Mouse (Mus musculus): ENCODE measurements around the gene Efcab2. TPM values are rescaled to one million over a fixed set of nuclear protein-coding genes. Genes with fewer than 3 reads are reported as not detected.

Gene Efcab2
- polyA plus RNA-seq, 1 experiment from 2014 or later, result 5.9 TPM

GRCm38 (mm10) chr1:178372681-178373080 lies 33.2 kb upstream of the Efcab2 start:
- 0 out of 2 replicates have a peak, but pooled peaks cover 2% of the 10 kb centered on the region for H3K4me1 ChIP-seq (ENCODE audit: control insufficient read depth, insufficient read depth, low read length)
- no peaks in the 10 kb centered on the region for H3K36me3 ChIP-seq (ENCODE audit: control insufficient read depth, insufficient read depth, low read length)
- H3K4me3 ChIP-seq (ENCODE audit: low read depth, low read length), result no peak overlapping the region
- no peak overlapping the region for H3K9ac ChIP-seq (ENCODE audit: low read length)
- H3K4me2 ChIP-seq (ENCODE audit: low read length), result no peak overlapping the region
- 93% methylated on average over 4 of the region's 4 CpGs for WGBS
- no peaks in the 10 kb centered on the region for H3K27me3 ChIP-seq (replicated peaks; ENCODE audit: control insufficient read depth, insufficient read depth, low read length)
- no peak for ATAC-seq
- no peak for DNase-seq (ENCODE audit: low spot score)
- H3K27ac ChIP-seq (ENCODE audit: low read depth, low read length), result no peak overlapping the region
- H3K9me3 ChIP-seq (replicated peaks; ENCODE audit: control insufficient read depth, low read length), result no peaks in the 10 kb centered on the region

GRCm38 (mm10) chr1:178375381-178375780 lies 30.5 kb upstream of the Efcab2 start:
- no peaks in the 10 kb centered on the region for H3K27me3 ChIP-seq (replicated peaks; ENCODE audit: control insufficient read depth, insufficient read depth, low read length)
- no peak for ATAC-seq

DNA sequence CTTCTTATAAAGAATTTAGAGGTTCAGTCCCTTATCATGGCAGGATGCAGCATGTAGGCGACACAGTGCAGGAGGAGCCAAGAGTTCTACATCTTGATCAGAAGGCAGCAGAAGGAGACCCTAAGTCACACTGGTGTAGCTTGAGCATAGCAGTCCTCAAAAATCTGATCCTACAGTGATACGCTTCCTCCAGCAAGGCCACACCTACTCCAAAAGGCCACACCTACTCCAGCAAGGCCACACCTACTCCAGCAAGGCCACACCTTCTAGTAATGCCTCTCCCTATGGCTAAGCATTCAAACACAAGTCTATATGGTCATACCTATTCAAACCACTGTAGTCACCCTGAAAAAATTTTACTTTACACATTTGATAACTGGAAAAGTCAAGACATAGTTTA lies 29.8 kb upstream of the Efcab2 start:
- no peaks in the 10 kb centered on the region for H3K4me1 ChIP-seq (ENCODE audit: control insufficient read depth, insufficient read depth, low read length)
- H3K4me3 ChIP-seq (ENCODE audit: low read depth, low read length), result no peak overlapping the region
- WGBS, result 85% methylated on average over 2 of the region's 2 CpGs
- no peak overlapping the region for H3K4me2 ChIP-seq (ENCODE audit: low read length)
- DNase-seq (ENCODE audit: low spot score), result no peak
- H3K36me3 ChIP-seq (ENCODE audit: control insufficient read depth, insufficient read depth, low read length), result no peaks in the 10 kb centered on the region
- no peaks in the 10 kb centered on the region for H3K27me3 ChIP-seq (replicated peaks; ENCODE audit: control insufficient read depth, insufficient read depth, low read length)
- ATAC-seq, result no peak
- H3K9me3 ChIP-seq (replicated peaks; ENCODE audit: control insufficient read depth, low read length), result no peaks in the 10 kb centered on the region
- no peak overlapping the region for H3K27ac ChIP-seq (ENCODE audit: low read depth, low read length)
- no peak overlapping the region for H3K9ac ChIP-seq (ENCODE audit: low read length)

More at GRCm38 (mm10) chr1:178375381-178375780, 30.5 kb upstream of the Efcab2 start:
- H3K4me1 ChIP-seq (ENCODE audit: control insufficient read depth, insufficient read depth, low read length), result no peaks in the 10 kb centered on the region
- no peak for DNase-seq (ENCODE audit: low spot score)
- no peak overlapping the region for H3K9ac ChIP-seq (ENCODE audit: low read length)
- H3K27ac ChIP-seq (ENCODE audit: low read depth, low read length), result no peak overlapping the region
- H3K4me2 ChIP-seq (ENCODE audit: low read length), result no peak overlapping the region
- no peaks in the 10 kb centered on the region for H3K36me3 ChIP-seq (ENCODE audit: control insufficient read depth, insufficient read depth, low read length)
- H3K4me3 ChIP-seq (ENCODE audit: low read depth, low read length), result no peak overlapping the region
- no peaks in the 10 kb centered on the region for H3K9me3 ChIP-seq (replicated peaks; ENCODE audit: control insufficient read depth, low read length)

DNA sequence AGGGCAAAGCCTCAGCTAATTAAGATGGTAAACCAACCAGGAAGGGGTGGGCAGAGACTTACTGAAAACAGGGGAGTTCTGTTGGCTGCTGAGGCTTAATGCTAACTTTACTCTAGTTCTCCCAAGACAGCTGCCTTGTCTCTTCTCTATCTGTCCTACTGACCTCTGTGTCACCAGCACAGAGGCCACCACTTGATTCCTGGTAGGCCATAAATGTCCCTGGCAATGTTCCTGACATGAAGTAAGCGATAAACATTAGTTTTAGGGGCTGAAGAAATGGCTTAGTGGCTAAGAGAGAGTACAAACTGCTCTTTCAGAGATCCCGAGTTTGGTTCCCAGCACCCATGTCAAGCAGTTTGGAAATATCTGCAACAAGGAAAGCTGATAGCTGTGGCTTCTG lies 29.0 kb upstream of the Efcab2 start:
- 84% methylated on average over 2 of the region's 2 CpGs for WGBS
- no peak overlapping the region for H3K9ac ChIP-seq (ENCODE audit: low read length)
- no peaks in the 10 kb centered on the region for H3K36me3 ChIP-seq (ENCODE audit: control insufficient read depth, insufficient read depth, low read length)
- ATAC-seq (no peak), DNase-seq (ENCODE audit: low spot score) (no peak)
- no peaks in the 10 kb centered on the region for H3K27me3 ChIP-seq (replicated peaks; ENCODE audit: control insufficient read depth, insufficient read depth, low read length)
- no peak overlapping the region for H3K4me3 ChIP-seq (ENCODE audit: low read depth, low read length)
- no peaks in the 10 kb centered on the region for H3K9me3 ChIP-seq (replicated peaks; ENCODE audit: control insufficient read depth, low read length)
- H3K4me2 ChIP-seq (ENCODE audit: low read length), result no peak overlapping the region
- H3K27ac ChIP-seq (ENCODE audit: low read depth, low read length), result no peak overlapping the region
- no peaks in the 10 kb centered on the region for H3K4me1 ChIP-seq (ENCODE audit: control insufficient read depth, insufficient read depth, low read length)

DNA sequence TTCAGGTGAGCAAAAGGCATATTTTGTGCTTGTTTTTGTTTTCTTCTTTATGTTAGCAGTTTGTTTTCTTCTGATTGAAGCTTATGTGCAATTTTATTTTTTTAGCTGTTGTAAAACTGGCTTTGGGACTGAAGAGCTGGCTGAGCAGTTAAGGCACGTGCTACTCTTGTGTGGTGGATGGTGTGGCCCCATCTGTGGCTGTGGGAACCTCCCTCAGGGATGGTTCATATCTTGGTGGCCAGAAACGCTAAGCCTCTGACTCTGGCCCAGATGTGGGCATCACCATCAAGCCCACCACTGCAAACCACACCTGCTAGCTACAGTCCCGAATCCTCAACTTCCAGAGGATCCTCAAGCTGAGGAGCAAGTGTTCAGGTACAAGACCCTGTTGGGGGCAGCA lies 27.8 kb upstream of the Efcab2 start:
- ATAC-seq, result no peak
- H3K4me1 ChIP-seq (ENCODE audit: control insufficient read depth, insufficient read depth, low read length), result no peaks in the 10 kb centered on the region

GRCm38 (mm10) chr1:178379224-178379623 lies 26.7 kb upstream of the Efcab2 start:
- Histone ChIP-seq H3K9ac (ENCODE audit: low read length) (no peak overlapping the region), H3K4me1 (ENCODE audit: control insufficient read depth, insufficient read depth, low read length) (no peaks in the 10 kb centered on the region), H3K27me3 (replicated peaks; ENCODE audit: control insufficient read depth, insufficient read depth, low read length) (no peaks in the 10 kb centered on the region), H3K27ac (ENCODE audit: low read depth, low read length) (no peak overlapping the region), H3K9me3 (replicated peaks; ENCODE audit: control insufficient read depth, low read length) (no peaks in the 10 kb centered on the region), H3K36me3 (ENCODE audit: control insufficient read depth, insufficient read depth, low read length) (no peaks in the 10 kb centered on the region), H3K4me3 (ENCODE audit: low read depth, low read length) (no peak overlapping the region), H3K4me2 (ENCODE audit: low read length) (no peak overlapping the region)
- WGBS, result 82% methylated on average over 1 of the region's 1 CpGs
- DNase-seq (ENCODE audit: low spot score) (no peak), ATAC-seq (no peak)

More for the DNA sequence above, 27.8 kb upstream of the Efcab2 start:
- Histone ChIP-seq H3K36me3 (ENCODE audit: control insufficient read depth, insufficient read depth, low read length) (no peaks in the 10 kb centered on the region), H3K9ac (ENCODE audit: low read length) (no peak overlapping the region), H3K27me3 (replicated peaks; ENCODE audit: control insufficient read depth, insufficient read depth, low read length) (no peaks in the 10 kb centered on the region), H3K4me3 (ENCODE audit: low read depth, low read length) (no peak overlapping the region), H3K9me3 (replicated peaks; ENCODE audit: control insufficient read depth, low read length) (no peaks in the 10 kb centered on the region), H3K27ac (ENCODE audit: low read depth, low read length) (no peak overlapping the region), H3K4me2 (ENCODE audit: low read length) (no peak overlapping the region)
- no peak for DNase-seq (ENCODE audit: low spot score)
- 81% methylated on average over 3 of the region's 3 CpGs for WGBS

DNA sequence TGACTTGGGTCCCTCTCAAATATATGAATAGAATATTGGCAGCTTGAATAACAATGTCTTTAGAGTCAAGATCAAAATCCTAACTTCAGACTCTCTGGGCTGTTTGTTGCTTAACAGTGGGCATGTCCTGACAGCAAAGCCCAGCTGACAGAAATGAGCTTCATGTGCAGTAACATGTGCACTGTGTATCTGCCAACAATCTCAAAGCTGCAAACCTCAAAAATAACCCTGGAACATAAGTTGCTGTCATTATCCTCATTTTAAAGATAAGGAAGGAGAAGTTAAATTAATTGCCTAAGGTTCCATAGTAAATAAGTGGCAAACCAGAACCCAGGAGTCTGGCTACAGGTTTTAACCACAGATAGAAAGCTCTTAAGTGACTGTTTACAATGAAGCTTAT lies 23.7 kb upstream of the Efcab2 start:
- no peak overlapping the region for H3K4me3 ChIP-seq (ENCODE audit: low read depth, low read length)
- no peaks in the 10 kb centered on the region for H3K27me3 ChIP-seq (replicated peaks; ENCODE audit: control insufficient read depth, insufficient read depth, low read length)
- no peak overlapping the region for H3K27ac ChIP-seq (ENCODE audit: low read depth, low read length)
- H3K9me3 ChIP-seq (replicated peaks; ENCODE audit: control insufficient read depth, low read length), result no peaks in the 10 kb centered on the region
- no peaks in the 10 kb centered on the region for H3K36me3 ChIP-seq (ENCODE audit: control insufficient read depth, insufficient read depth, low read length)
- H3K4me2 ChIP-seq (ENCODE audit: low read length), result no peak overlapping the region
- H3K9ac ChIP-seq (ENCODE audit: low read length), result no peak overlapping the region
- no peaks in the 10 kb centered on the region for H3K4me1 ChIP-seq (ENCODE audit: control insufficient read depth, insufficient read depth, low read length)
- no peak for DNase-seq (ENCODE audit: low spot score)
- ATAC-seq, result no peak

GRCm38 (mm10) chr1:178388802-178389201 lies 17.1 kb upstream of the Efcab2 start:
- no peaks in the 10 kb centered on the region for H3K9me3 ChIP-seq (replicated peaks; ENCODE audit: control insufficient read depth, low read length)
- no peak overlapping the region for H3K4me2 ChIP-seq (ENCODE audit: low read length)
- H3K27ac ChIP-seq (ENCODE audit: low read depth, low read length), result no peak overlapping the region
- ATAC-seq (no peak), DNase-seq (ENCODE audit: low spot score) (no peak)
- H3K36me3 ChIP-seq (ENCODE audit: control insufficient read depth, insufficient read depth, low read length), result no peaks in the 10 kb centered on the region
- no peaks in the 10 kb centered on the region for H3K4me1 ChIP-seq (ENCODE audit: control insufficient read depth, insufficient read depth, low read length)
- no peak overlapping the region for H3K4me3 ChIP-seq (ENCODE audit: low read depth, low read length)
- no peak overlapping the region for H3K9ac ChIP-seq (ENCODE audit: low read length)
- WGBS, result 75% methylated on average over 4 of the region's 4 CpGs
- H3K27me3 ChIP-seq (replicated peaks; ENCODE audit: control insufficient read depth, insufficient read depth, low read length), result no peaks in the 10 kb centered on the region

- no peak overlapping the region for H3K4me3 ChIP-seq (ENCODE audit: low read depth, low read length)
- no peak overlapping the region for H3K9ac ChIP-seq (ENCODE audit: low read length)
- no peaks in the 10 kb centered on the region for H3K4me1 ChIP-seq (ENCODE audit: control insufficient read depth, insufficient read depth, low read length)
- H3K9me3 ChIP-seq (replicated peaks; ENCODE audit: control insufficient read depth, low read length), result no peaks in the 10 kb centered on the region
- no peaks in the 10 kb centered on the region for H3K36me3 ChIP-seq (ENCODE audit: control insufficient read depth, insufficient read depth, low read length)
- no peak overlapping the region for H3K4me2 ChIP-seq (ENCODE audit: low read length)
- 61% methylated on average over 2 of the region's 2 CpGs for WGBS
- ATAC-seq, result no peak
- H3K27ac ChIP-seq (ENCODE audit: low read depth, low read length), result no peak overlapping the region
- no peaks in the 10 kb centered on the region for H3K27me3 ChIP-seq (replicated peaks; ENCODE audit: control insufficient read depth, insufficient read depth, low read length)
- no peak for DNase-seq (ENCODE audit: low spot score)
Measured at GRCm38 (mm10) chr1:178389401-178389800, 16.5 kb upstream of the Efcab2 start.

Data from forebrain, embryonic 14.5 days (tissue).